Mouse (Mus musculus) splenic B cell, adult 2 months (primary cell): ENCODE measurements around the gene Map9.
"Not testable (repeated sequence)": the region's sequence is repeated elsewhere in the genome, so short reads cannot be mapped to it uniquely, and the experiment has no call there.

ENCODE experiments used
- DNase-seq: peaks from one replicate; pipeline ENCODE4 v3.0.0-alpha.2; 2011; ENCODE audit warnings: low read depth, low spot score
- H3K27me3 ChIP-seq: 2 replicates; pipeline ENCODE4 v1.6.1; 2012; ENCODE audit warnings: mild to moderate bottlenecking, low read length, moderate library complexity, mixed read lengths; ENCODE audit not compliant: control insufficient read depth, poor library complexity, insufficient read depth, severe bottlenecking
- H3K36me3 ChIP-seq: 2 replicates; pipeline ENCODE4 v1.6.1; 2012; ENCODE audit warnings: mild to moderate bottlenecking, low read length, moderate library complexity, mixed read lengths; ENCODE audit not compliant: control insufficient read depth, poor library complexity, insufficient read depth, severe bottlenecking

Gene Map9

GRCm38 (mm10) chr3:82369063-82369860 lies 11.4 kb downstream of the Map9 start:
- no peaks in the 10 kb centered on the region for H3K27me3 ChIP-seq
- H3K36me3 ChIP-seq, result no peaks in the 10 kb centered on the region
- no peak for DNase-seq

GRCm38 (mm10) chr3:82370439-82371011 lies 12.7 kb downstream of the Map9 start:
- H3K36me3 ChIP-seq, result no peaks in the 10 kb centered on the region
- no peaks in the 10 kb centered on the region for H3K27me3 ChIP-seq
- no peak for DNase-seq

GRCm38 (mm10) chr3:82376965-82377364 lies 19.1 kb downstream of the Map9 start:
- DNase-seq, result no peak
- no peaks in the 10 kb centered on the region for H3K27me3 ChIP-seq
- H3K36me3 ChIP-seq, result no peaks in the 10 kb centered on the region

- no peaks in the 10 kb centered on the region for H3K36me3 ChIP-seq
- DNase-seq, result no peak
- H3K27me3 ChIP-seq, result no peaks in the 10 kb centered on the region
Measured at GRCm38 (mm10) chr3:82382325-82382724, 24.5 kb downstream of the Map9 start.

GRCm38 (mm10) chr3:82385091-82385490 lies 27.2 kb downstream of the Map9 start:
- Histone ChIP-seq H3K36me3 (no peaks in the 10 kb centered on the region), H3K27me3 (no peaks in the 10 kb centered on the region)
- no peak for DNase-seq

- Histone ChIP-seq H3K27me3 (no peaks in the 10 kb centered on the region), H3K36me3 (no peaks in the 10 kb centered on the region)
- no peak for DNase-seq
Measured at GRCm38 (mm10) chr3:82405830-82406229, 48.0 kb downstream of the Map9 start.

- Histone ChIP-seq H3K27me3 (no peaks in the 10 kb centered on the region), H3K36me3 (no peaks in the 10 kb centered on the region)
- no peak for DNase-seq
Measured at GRCm38 (mm10) chr3:82406336-82406735, 48.5 kb downstream of the Map9 start.

GRCm38 (mm10) chr3:82407432-82407831 lies 49.6 kb downstream of the Map9 start:
- no peak for DNase-seq
- H3K27me3 ChIP-seq, result no peaks in the 10 kb centered on the region

GRCm38 (mm10) chr3:82412397-82412796 lies 54.6 kb downstream of the Map9 start:
- no peaks in the 10 kb centered on the region for H3K36me3 ChIP-seq
- H3K27me3 ChIP-seq, result no peaks in the 10 kb centered on the region
- no peak for DNase-seq

More at GRCm38 (mm10) chr3:82407432-82407831, 49.6 kb downstream of the Map9 start:
- no peaks in the 10 kb centered on the region for H3K36me3 ChIP-seq

- DNase-seq, result no peak
- Histone ChIP-seq H3K27me3 (no peaks in the 10 kb centered on the region), H3K36me3 (no peaks in the 10 kb centered on the region)
Measured at GRCm38 (mm10) chr3:82417958-82418357, 60.1 kb downstream of the Map9 start.

- no peak for DNase-seq
- no peaks in the 10 kb centered on the region for H3K27me3 ChIP-seq
Measured at GRCm38 (mm10) chr3:82435351-82435750, 77.5 kb downstream of the Map9 start.

GRCm38 (mm10) chr3:82440976-82441375 lies 83.1 kb downstream of the Map9 start:
- no peak for DNase-seq
- Histone ChIP-seq H3K27me3 (no peaks in the 10 kb centered on the region), H3K36me3 (no peaks in the 10 kb centered on the region)

More at GRCm38 (mm10) chr3:82435351-82435750, 77.5 kb downstream of the Map9 start:
- no peaks in the 10 kb centered on the region for H3K36me3 ChIP-seq

- H3K36me3 ChIP-seq, DNase-seq, H3K27me3 ChIP-seq: not testable (repeated sequence)
Measured at GRCm38 (mm10) chr3:82441601-82442000, 83.8 kb downstream of the Map9 start.
